Mouse (Mus musculus) forebrain, embryonic 12.5 days (tissue): ENCODE data around the gene Pithd1. TPM values are rescaled to one million over a fixed set of nuclear protein-coding genes. Genes with fewer than 3 reads are reported as not detected.

Experiments
- ATAC-seq: fragments of 200-750 bp; cut with Nextera tagmentation; 2 replicates; pipeline ENCODE4 v1.8.0; 2017; ENCODE audit warnings: moderate TSS enrichment; ENCODE audit not compliant: low FRiP score
- H3K27ac ChIP-seq: fragments of 300-500 bp; sonication (generic); 2 replicates; pipeline ENCODE4 v1.5.1; 2016; ENCODE audit warnings: mild to moderate bottlenecking
- H3K27me3 ChIP-seq: fragments of 300-500 bp; sonication (generic); 2 replicates; pipeline ENCODE4 v1.6.1; 2016; ENCODE audit warnings: mild to moderate bottlenecking
- H3K36me3 ChIP-seq: fragments of 300-500 bp; sonication (generic); replicated peaks from 2 replicates; pipeline ENCODE4 v1.6.1; 2016; ENCODE audit warnings: mild to moderate bottlenecking
- H3K4me1 ChIP-seq: fragments of 300-500 bp; sonication (generic); 2 replicates; pipeline ENCODE4 v1.6.1; 2016
- H3K4me2 ChIP-seq: fragments of 300-500 bp; sonication (generic); 2 replicates; pipeline ENCODE4 v1.6.1; 2016; ENCODE audit warnings: mild to moderate bottlenecking, moderate library complexity
- H3K4me3 ChIP-seq: fragments of 300-500 bp; sonication (generic); replicated peaks from 2 replicates; pipeline ENCODE4 v1.5.1; 2016; ENCODE audit warnings: mild to moderate bottlenecking
- H3K9ac ChIP-seq: fragments of 300-500 bp; sonication (generic); 2 replicates; pipeline ENCODE4 v1.6.1; 2016; ENCODE audit warnings: mild to moderate bottlenecking
- H3K9me3 ChIP-seq: fragments of 300-500 bp; sonication (generic); 2 replicates; pipeline ENCODE4 v1.6.1; 2016
- WGBS: fragments of 180-500 bp; shearing (Covaris S2); methylation state at CpG from one replicate; pipeline ENCODE4 v1.1.7; 2016; 5-methylcytosine and 5-hydroxymethylcytosine counted together
- polyA plus RNA-seq: library from polyadenylated mRNA; unstranded; fragments of >200 nt; fragmentation: Nextera tagmentation; extraction: Ambion mirVana; gene quantifications from 2 replicates; pipeline ENCODE4 v1.2.1, GENCODE M21; 2016

The Pithd1 gene
- polyA plus RNA-seq, 1 experiment from 2014 or later, result 60.2 TPM

DNA sequence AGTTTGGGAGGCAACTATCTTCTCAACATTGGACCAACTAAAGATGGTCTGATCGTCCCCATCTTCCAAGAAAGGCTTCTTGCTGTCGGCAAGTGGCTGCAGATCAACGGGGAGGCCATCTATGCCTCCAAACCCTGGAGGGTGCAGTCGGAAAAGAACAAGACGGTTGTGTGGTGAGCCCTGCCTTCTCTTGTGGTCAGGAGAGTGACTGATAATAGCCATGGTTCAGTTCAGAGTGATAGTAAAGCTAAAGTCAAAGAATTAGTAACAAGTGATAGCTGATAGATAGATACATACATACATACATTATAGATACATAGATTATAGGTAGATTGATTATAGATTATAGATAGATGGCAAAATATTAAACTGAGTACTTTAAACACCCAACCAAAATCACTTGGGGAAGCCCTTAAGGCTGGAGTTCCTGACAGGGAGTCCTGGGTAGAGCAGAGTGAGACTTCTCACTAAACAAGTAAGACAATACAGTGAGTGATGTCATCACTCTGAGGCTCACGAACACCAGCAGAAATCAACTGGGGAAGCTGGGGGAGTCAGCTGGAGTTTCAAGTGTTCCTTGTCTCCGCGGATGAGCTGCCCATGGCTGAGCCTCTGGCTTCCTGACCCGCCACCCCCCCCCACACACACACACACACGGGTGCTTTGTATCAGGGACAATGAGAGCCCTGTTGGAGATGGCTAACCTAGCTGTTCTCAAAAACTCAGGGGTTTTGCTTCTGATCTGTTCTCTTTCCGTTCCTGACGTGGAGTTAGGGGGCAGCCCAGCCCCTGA is 52.2 kb downstream of the Pithd1 start:
- H3K4me2 ChIP-seq, result no peak overlapping the region
- no peaks in the 10 kb centered on the region for H3K27me3 ChIP-seq
- peaks cover 7% of the 10 kb centered on the region for H3K4me1 ChIP-seq
- H3K9ac ChIP-seq, result no peak overlapping the region; the same call in 1 of the 2 replicates
- ATAC-seq, result no peak
- H3K4me3 ChIP-seq, result no peak overlapping the region
- WGBS, result 46% methylated on average over 12 of the region's 12 CpGs
- no peaks in the 10 kb centered on the region for H3K9me3 ChIP-seq
- no peak overlapping the region for H3K27ac ChIP-seq
- peaks cover 50% of the 10 kb centered on the region for H3K36me3 ChIP-seq

DNA sequence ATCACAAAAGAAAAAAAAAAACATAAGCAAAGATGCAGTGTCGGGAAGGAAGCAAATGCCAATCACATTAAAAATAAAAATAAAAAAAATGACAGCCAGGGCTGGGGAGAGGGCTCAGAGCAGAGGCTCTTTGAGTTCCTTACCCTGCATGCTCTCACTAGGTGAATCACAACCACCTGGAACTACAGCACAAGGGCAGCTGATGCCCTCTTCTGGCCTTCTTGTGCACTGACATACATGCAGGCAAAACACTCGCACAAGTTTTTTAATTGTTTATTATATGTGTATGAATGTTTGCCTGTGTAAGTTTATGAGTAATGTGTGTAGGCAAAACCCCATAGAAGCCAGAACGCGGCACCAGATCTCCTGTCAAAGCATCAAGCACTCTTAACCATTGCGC is 55.2 kb downstream of the Pithd1 start:
- H3K4me3 ChIP-seq, result no peak overlapping the region
- H3K36me3 ChIP-seq, result peaks cover 34% of the 10 kb centered on the region
- peaks cover 7% of the 10 kb centered on the region for H3K4me1 ChIP-seq
- no peak overlapping the region for H3K9ac ChIP-seq
- H3K9me3 ChIP-seq, result no peaks in the 10 kb centered on the region
- 68% methylated on average over 5 of the region's 5 CpGs for WGBS
- no peaks in the 10 kb centered on the region for H3K27me3 ChIP-seq
- no peak overlapping the region for H3K27ac ChIP-seq
- ATAC-seq, result no peak
- H3K4me2 ChIP-seq, result no peak overlapping the region

DNA sequence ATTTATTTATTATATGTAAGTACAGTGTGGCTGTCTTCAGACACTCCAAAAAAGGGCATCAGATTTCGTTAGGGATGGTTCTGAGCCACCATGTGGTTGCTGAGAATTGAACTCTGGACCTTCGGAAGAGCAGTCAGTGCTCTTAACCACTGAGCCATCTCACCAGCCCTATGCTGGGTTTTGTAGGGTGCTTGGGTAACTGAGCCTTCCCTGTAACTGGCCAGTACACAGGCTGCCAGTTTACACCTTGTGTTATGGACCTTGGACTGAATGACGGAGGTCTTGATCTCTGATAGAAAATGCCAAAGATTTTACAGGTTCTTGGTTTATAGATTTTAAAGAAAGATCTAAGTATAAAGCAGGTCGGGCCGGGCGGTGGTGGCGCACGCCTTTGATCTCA is 56.8 kb downstream of the Pithd1 start:
- Histone ChIP-seq H3K27ac (no peak overlapping the region), H3K4me3 (no peak overlapping the region), H3K4me1 (peaks cover 4% of the 10 kb centered on the region), H3K9ac (no peak overlapping the region), H3K4me2 (no peak overlapping the region), H3K27me3 (no peaks in the 10 kb centered on the region), H3K9me3 (no peaks in the 10 kb centered on the region), H3K36me3 (peaks cover 31% of the 10 kb centered on the region)
- 93% methylated on average over 8 of the region's 8 CpGs for WGBS
- ATAC-seq, result no peak

- H3K27me3 ChIP-seq, result no peaks in the 10 kb centered on the region
- no peak overlapping the region for H3K27ac ChIP-seq
- no peak overlapping the region for H3K9ac ChIP-seq
- H3K36me3 ChIP-seq, result peaks cover 31% of the 10 kb centered on the region
- no peak overlapping the region for H3K4me2 ChIP-seq
- H3K4me1 ChIP-seq, result no peaks in the 10 kb centered on the region
- WGBS, result 94% methylated on average over 9 of the region's 9 CpGs
- ATAC-seq, result no peak
- H3K4me3 ChIP-seq, result no peak overlapping the region
- no peaks in the 10 kb centered on the region for H3K9me3 ChIP-seq
Measured at GRCm38 (mm10) chr4:135929828-135930227, 57.2 kb downstream of the Pithd1 start.

DNA sequence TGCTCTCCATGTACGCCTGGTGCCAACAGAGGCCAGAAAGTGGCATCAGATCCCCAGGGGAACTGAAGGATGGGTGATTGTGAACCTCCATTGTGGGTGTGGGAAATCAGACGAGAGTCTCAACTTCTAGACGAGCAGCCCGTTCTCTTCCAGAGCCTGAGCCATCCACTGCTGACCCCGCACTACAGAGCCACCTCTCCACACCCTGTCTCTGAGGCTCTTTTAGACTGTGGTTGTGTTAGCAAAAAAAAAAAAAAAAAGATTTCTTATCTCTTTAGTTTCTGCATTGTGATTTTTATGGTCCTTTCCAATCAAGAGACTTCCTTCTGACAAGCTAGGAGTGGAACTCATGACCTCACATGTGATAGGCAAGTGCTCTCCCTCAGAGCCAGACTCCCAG is 57.7 kb downstream of the Pithd1 start:
- no peaks in the 10 kb centered on the region for H3K27me3 ChIP-seq
- H3K36me3 ChIP-seq, result peaks cover 33% of the 10 kb centered on the region
- no peak overlapping the region for H3K9ac ChIP-seq
- no peak overlapping the region for H3K4me2 ChIP-seq
- ATAC-seq, result no peak
- H3K4me3 ChIP-seq, result no peak overlapping the region
- no peak overlapping the region for H3K27ac ChIP-seq
- no peaks in the 10 kb centered on the region for H3K9me3 ChIP-seq
- 86% methylated on average over 5 of the region's 5 CpGs for WGBS
- H3K4me1 ChIP-seq, result no peaks in the 10 kb centered on the region

GRCm38 (mm10) chr4:135928376-135928775 is 58.7 kb downstream of the Pithd1 start:
- Histone ChIP-seq H3K4me2 (no peak overlapping the region), H3K4me3 (no peak overlapping the region), H3K9me3 (no peaks in the 10 kb centered on the region), H3K36me3 (peaks cover 28% of the 10 kb centered on the region), H3K4me1 (no peaks in the 10 kb centered on the region), H3K27ac (no peak overlapping the region), H3K27me3 (no peaks in the 10 kb centered on the region), H3K9ac (no peak overlapping the region)
- WGBS, result 85% methylated on average over 9 of the region's 9 CpGs
- ATAC-seq, result no peak

DNA sequence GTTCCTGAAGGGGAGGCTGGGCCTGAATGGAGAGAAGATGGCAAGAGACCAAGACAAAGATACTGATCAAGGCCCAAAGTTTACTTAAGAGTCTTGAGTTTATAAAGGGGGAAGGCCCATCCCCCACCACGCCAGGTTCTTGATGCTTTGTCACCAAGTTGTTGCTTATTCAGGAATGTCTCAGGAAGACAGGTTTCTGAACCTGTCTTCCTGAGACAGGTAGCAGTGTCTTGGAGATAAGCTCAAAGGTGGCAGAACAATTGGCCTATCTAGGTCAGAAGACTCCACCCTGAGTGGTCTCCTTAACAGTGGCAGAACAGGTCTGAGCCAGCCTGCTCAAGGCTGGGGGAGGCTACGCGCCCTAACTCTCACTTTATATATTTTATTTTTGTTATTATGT is 60.2 kb downstream of the Pithd1 start:
- Histone ChIP-seq H3K9me3 (no peaks in the 10 kb centered on the region), H3K27ac (no peak overlapping the region), H3K9ac (no peak overlapping the region), H3K4me1 (peaks cover 8% of the 10 kb centered on the region), H3K4me2 (no peak overlapping the region), H3K27me3 (no peaks in the 10 kb centered on the region), H3K4me3 (no peak overlapping the region), H3K36me3 (peaks cover 26% of the 10 kb centered on the region)
- WGBS, result 98% methylated on average over 3 of the region's 3 CpGs
- no peak for ATAC-seq

- Histone ChIP-seq H3K4me1 (peaks cover 13% of the 10 kb centered on the region), H3K9me3 (no peaks in the 10 kb centered on the region), H3K27ac (no peak overlapping the region), H3K9ac (no peak overlapping the region), H3K4me3 (no peak overlapping the region), H3K36me3 (peaks cover 23% of the 10 kb centered on the region), H3K4me2 (no peak overlapping the region), H3K27me3 (no peaks in the 10 kb centered on the region)
- ATAC-seq, result no peak
- WGBS, result 91% methylated on average over 10 of the region's 10 CpGs
Measured at GRCm38 (mm10) chr4:135926195-135926808, 60.8 kb downstream of the Pithd1 start.

Other genes with a start within 250 kb of the Pithd1 start
- gene Myom3, start 227.5 kb downstream of the Pithd1 start, polyA plus RNA-seq, result 0.10 and 0.15 TPM in 2 replicates
- 411 and 417 TPM in 2 replicates for gene Srsf10, start 131.5 kb downstream of the Pithd1 start, polyA plus RNA-seq
- gene Pnrc2, start 113.4 kb downstream of the Pithd1 start, polyA plus RNA-seq, result 196 and 199 TPM in 2 replicates
- 0.32 and 0.36 TPM in 2 replicates for gene Cnr2, start 91.9 kb downstream of the Pithd1 start, polyA plus RNA-seq
- gene Fuca1, start 66.5 kb downstream of the Pithd1 start, polyA plus RNA-seq, result 38.1 and 45.0 TPM in 2 replicates
- gene Hmgcl, start 40.8 kb downstream of the Pithd1 start, polyA plus RNA-seq, result 52.3 and 55.8 TPM in 2 replicates
- 28.3 and 30.9 TPM in 2 replicates for gene Gale, start 23.5 kb downstream of the Pithd1 start, polyA plus RNA-seq
- 153 and 161 TPM in 2 replicates for gene Lypla2, start 14.6 kb downstream of the Pithd1 start, polyA plus RNA-seq
- gene Eloa, start 34.5 kb upstream of the Pithd1 start, polyA plus RNA-seq, result 34.2 and 37.6 TPM in 2 replicates
- 315 and 333 TPM in 2 replicates for gene Rpl11, start 66.2 kb upstream of the Pithd1 start, polyA plus RNA-seq
- 173 and 228 TPM in 2 replicates for gene Id3, start 156.2 kb upstream of the Pithd1 start, polyA plus RNA-seq
- 13.4 and 14.6 TPM in 2 replicates for gene E2f2, start 185.1 kb upstream of the Pithd1 start, polyA plus RNA-seq
- 5.9 and 6.4 TPM in 2 replicates for gene Asap3, start 219.1 kb upstream of the Pithd1 start, polyA plus RNA-seq